Mouse (Mus musculus) spleen, adult 2 months (tissue): ENCODE data around the gene 4930558K02Rik. TPM values are rescaled to one million over a fixed set of nuclear protein-coding genes. Genes with fewer than 3 reads are reported as not detected.

ENCODE experiments used
- DNase-seq, 2 experiments: peaks; one replicate each; pipeline versions ENCODE4 v3.0.0 to v3.0.0-alpha.2; 2012 to 2021; ENCODE audit warnings: low spot score in 2 of 2, low read depth in 1 of 2
- H3K27ac ChIP-seq: fragments of 200-500 bp; 2 replicates; pipeline ENCODE4 v1.5.1; 2012; ENCODE audit warnings: low read length, inconsistent platforms; ENCODE audit not compliant: insufficient read depth
- H3K27me3 ChIP-seq: fragments of 200-500 bp; 2 replicates; pipeline ENCODE4 v1.6.1; 2012; ENCODE audit warnings: mild to moderate bottlenecking, moderate library complexity, low read length, inconsistent platforms; ENCODE audit not compliant: control insufficient read depth, insufficient read depth
- H3K36me3 ChIP-seq: fragments of 200-500 bp; 2 replicates; pipeline ENCODE4 v1.6.1; 2012; ENCODE audit warnings: mild to moderate bottlenecking, low read length, inconsistent platforms; ENCODE audit not compliant: control insufficient read depth, insufficient read depth
- H3K4me1 ChIP-seq: fragments of 200-500 bp; 2 replicates; pipeline ENCODE4 v1.6.1; 2011; ENCODE audit warnings: inconsistent platforms; ENCODE audit not compliant: control insufficient read depth, insufficient read depth, insufficient read length
- H3K4me3 ChIP-seq: fragments of 200-500 bp; 2 replicates; pipeline ENCODE4 v1.5.1; 2011; ENCODE audit warnings: mild to moderate bottlenecking, inconsistent platforms; ENCODE audit not compliant: insufficient read depth, insufficient read length; ENCODE audit errors: extremely low read depth
- CTCF ChIP-seq: fragments of 200-500 bp; IDR thresholded peaks from 2 replicates; pipeline ENCODE4 v1.5.1; 2011; ENCODE audit warnings: mild to moderate bottlenecking, inconsistent platforms; ENCODE audit not compliant: insufficient read depth, insufficient read length, insufficient replicate concordance; ENCODE audit errors: extremely low read depth
- POLR2A ChIP-seq: fragments of 200-500 bp; IDR thresholded peaks from 2 replicates; pipeline ENCODE4 v1.6.1; 2011; ENCODE audit warnings: low read depth, low read length, inconsistent platforms
- WGBS: fragments of 180-500 bp; shearing (Covaris S2); methylation state at CpG from one replicate; pipeline ENCODE4 v1.1.7; 2018; 5-methylcytosine and 5-hydroxymethylcytosine counted together
- polyA plus RNA-seq: library from polyadenylated mRNA; depleted of rRNA; stranded (reverse); fragments of >200 nt; gene quantifications from 2 replicates; pipeline ENCODE4 v1.2.3, GENCODE M21; 2012

4930558K02Rik gene
- polyA plus RNA-seq, 1 experiment, result not detected

GRCm38 (mm10) chr1:161951009-161951779 is 28.2 kb downstream of the 4930558K02Rik start:
- Histone ChIP-seq H3K27me3 (no peaks in the 10 kb centered on the region), H3K4me1 (no peaks in the 10 kb centered on the region), H3K4me3 (no peak overlapping the region), H3K27ac (no peak overlapping the region), H3K36me3 (no peaks in the 10 kb centered on the region)
- TF ChIP-seq POLR2A (no peak), CTCF (no peak)
- DNase-seq, result no peak
- 67% methylated on average over 5 of the region's 5 CpGs for WGBS

- no peak overlapping the region for H3K27ac ChIP-seq
- TF ChIP-seq CTCF (no peak), POLR2A (no peak)
- no peak for DNase-seq
- H3K27me3 ChIP-seq, result no peaks in the 10 kb centered on the region; the same call in 1 of the 2 replicates
- WGBS, result 95% methylated on average over 2 of the region's 2 CpGs
- H3K36me3 ChIP-seq, result no peaks in the 10 kb centered on the region
- no peaks in the 10 kb centered on the region for H3K4me1 ChIP-seq
- H3K4me3 ChIP-seq, result no peak overlapping the region
Observed at GRCm38 (mm10) chr1:161942082-161942481, 37.4 kb downstream of the 4930558K02Rik start.

GRCm38 (mm10) chr1:161932286-161932685 is 47.1 kb downstream of the 4930558K02Rik start:
- Histone ChIP-seq H3K4me1 (no peaks in the 10 kb centered on the region), H3K27me3 (no peaks in the 10 kb centered on the region), H3K4me3 (no peak overlapping the region), H3K36me3 (no peaks in the 10 kb centered on the region), H3K27ac (no peak overlapping the region)
- TF ChIP-seq POLR2A (no peak), CTCF (no peak)
- no peak for DNase-seq
- WGBS, result 91% methylated on average over 4 of the region's 4 CpGs

- H3K27me3 ChIP-seq, result no peaks in the 10 kb centered on the region
- no peaks in the 10 kb centered on the region for H3K4me1 ChIP-seq
- TF ChIP-seq CTCF (no peak), POLR2A (no peak)
- 93% methylated on average over 10 of the region's 10 CpGs for WGBS
- H3K36me3 ChIP-seq, result no peaks in the 10 kb centered on the region
- H3K4me3 ChIP-seq, result no peak overlapping the region
- H3K27ac ChIP-seq, result no peak overlapping the region
- no peak for DNase-seq
Observed at GRCm38 (mm10) chr1:161931817-161932216, 47.6 kb downstream of the 4930558K02Rik start.

GRCm38 (mm10) chr1:161931313-161931712 is 48.1 kb downstream of the 4930558K02Rik start:
- DNase-seq, result no peak
- Histone ChIP-seq H3K27me3 (no peaks in the 10 kb centered on the region), H3K4me3 (no peak overlapping the region), H3K27ac (no peak overlapping the region), H3K36me3 (no peaks in the 10 kb centered on the region), H3K4me1 (no peaks in the 10 kb centered on the region)
- TF ChIP-seq POLR2A (no peak), CTCF (no peak)
- WGBS, result 90% methylated on average over 4 of the region's 4 CpGs

GRCm38 (mm10) chr1:161927976-161928375 is 51.5 kb downstream of the 4930558K02Rik start:
- Histone ChIP-seq H3K4me1 (peaks cover 2% of the 10 kb centered on the region; the same call in 1 of the 2 replicates), H3K27me3 (no peaks in the 10 kb centered on the region), H3K36me3 (no peaks in the 10 kb centered on the region), H3K4me3 (no peak overlapping the region), H3K27ac (no peak overlapping the region)
- DNase-seq, result no peak
- TF ChIP-seq POLR2A, result no peak
- TF ChIP-seq CTCF, result no peak
- WGBS, result 88% methylated on average over 2 of the region's 2 CpGs

- no peak overlapping the region for H3K4me3 ChIP-seq
- no peak for DNase-seq
- 90% methylated on average over 13 of the region's 13 CpGs for WGBS
- peaks cover 16% of the 10 kb centered on the region for H3K4me1 ChIP-seq
- H3K36me3 ChIP-seq, result no peaks in the 10 kb centered on the region
- no peaks in the 10 kb centered on the region for H3K27me3 ChIP-seq
- no peak for TF ChIP-seq CTCF
- H3K27ac ChIP-seq, result no peak overlapping the region
Observed at GRCm38 (mm10) chr1:161925281-161925805, 54.1 kb downstream of the 4930558K02Rik start.
